Mouse (Mus musculus): ENCODE data around the gene Cpt1a. TPM values are rescaled to one million over a fixed set of nuclear protein-coding genes. Genes with fewer than 3 reads are reported as not detected.

Gene Cpt1a
- 72.1 TPM for polyA plus RNA-seq (2017; shearing (Covaris generic))

DNA sequence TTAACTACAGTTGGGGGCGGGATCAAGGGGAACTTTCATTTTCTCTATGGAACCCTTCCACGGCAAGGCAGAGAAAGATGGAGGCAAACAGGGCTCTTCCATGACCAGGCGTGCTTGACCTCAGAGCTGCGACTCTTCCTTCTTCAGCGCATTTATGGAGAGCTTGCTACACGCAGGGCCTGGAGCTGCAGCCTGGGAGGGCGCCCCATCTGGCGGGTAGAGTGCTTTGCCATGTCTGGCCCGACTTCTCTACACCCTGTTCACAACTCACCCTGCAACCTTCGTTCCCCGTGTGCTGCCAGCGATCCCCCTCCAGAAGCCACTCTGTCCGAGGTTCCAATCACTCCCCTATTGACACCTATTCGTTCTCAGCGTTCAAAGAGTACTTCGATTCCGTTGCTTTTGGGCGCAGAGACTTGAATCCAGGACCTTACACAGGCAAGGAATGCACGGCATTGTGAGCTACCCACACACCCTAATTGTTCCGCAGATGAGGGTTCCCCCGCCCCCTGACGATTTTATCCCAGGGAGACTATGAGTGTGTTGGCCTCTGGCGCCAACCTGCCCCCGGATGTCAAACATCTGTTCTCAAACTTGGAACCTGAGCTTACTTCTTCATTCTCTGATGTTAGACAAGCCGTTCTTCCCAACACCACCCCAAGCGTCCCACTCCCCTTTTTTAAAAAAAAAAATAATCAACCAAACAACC is at the start of gene Cpt1a:
Gene Cpt1a (plus strand): TSS at position 74 of the 709 bp plus-strand sequence.

DNA sequence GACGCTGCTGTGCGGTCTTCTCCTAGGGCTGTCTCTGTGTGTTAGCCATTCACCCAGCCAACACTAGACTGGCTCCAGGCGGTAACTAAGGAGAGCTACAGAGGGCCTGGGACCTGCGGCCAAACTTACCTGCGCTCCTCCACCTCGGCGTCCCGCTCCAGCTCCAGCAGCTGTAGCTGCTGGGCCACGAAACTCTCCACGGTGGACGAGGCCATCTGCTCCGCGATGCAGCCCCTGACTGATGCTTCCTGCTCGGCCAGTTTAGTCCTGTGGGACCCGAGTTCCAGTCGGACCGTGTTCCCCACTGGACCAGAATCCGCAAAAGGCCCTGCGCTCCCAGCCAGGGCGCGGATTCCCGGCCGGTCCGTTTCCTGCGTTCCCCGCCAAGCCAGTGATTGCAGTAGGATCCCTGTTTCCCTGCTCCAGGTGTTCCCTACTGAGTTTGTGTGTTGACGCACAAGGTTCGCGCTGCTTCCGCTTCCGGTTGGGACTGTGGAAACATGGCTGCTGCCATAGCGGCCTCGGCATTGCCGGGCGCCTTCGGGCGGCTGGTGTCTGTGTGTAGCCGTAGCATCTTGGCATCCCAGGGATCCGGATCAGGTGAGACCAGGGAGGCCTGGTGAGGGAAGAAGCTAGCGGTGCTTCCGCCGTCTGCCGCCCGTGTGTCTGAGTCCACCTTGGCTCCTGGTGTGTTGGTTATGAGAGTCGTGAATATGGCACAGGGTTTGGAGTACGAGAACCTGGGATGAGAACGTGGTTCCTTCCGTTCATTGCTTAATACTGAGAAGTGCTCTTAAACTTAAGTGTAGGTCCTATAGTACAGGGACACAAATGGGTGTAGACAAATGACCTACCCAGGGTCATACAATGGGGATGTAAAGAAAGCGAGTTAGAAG is 39.3 kb upstream of the Cpt1a start, which contains the start of the genes Mrpl21 and Ighmbp2:
Gene Mrpl21 (plus strand): TSS at position 330 of the 896 bp plus-strand sequence.
Gene Ighmbp2 (minus strand): TSS at position 446 of the 896 bp plus-strand sequence.

GRCm38 (mm10) chr19:3388629-3389057 is 66.5 kb downstream of the Cpt1a start, which contains the start of gene Tesmin:
Tesmin (plus strand) TSS chr19:3388857.

DNA sequence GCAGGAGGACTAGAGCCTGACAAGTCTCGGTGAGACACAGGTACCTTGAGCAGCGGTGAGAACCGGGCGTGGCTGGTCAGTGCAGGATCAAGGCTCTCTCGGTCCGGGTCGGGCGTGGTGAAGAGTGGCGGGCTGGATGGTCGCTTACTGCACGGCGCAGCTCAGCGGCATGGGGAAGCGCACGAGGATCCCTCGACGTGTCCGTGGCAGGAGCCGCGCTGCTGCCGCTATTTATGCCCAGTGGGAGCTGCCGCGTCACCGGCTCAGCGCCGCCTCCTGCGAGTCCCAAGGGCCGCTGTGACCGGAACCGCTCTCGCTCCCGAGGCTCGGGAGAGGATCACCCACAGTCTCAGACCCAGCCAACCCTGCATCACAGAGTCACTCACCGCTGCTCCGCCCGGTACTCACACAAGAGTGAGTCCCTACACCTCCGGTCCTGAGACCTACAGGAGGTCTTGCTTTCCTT is 92.2 kb downstream of the Cpt1a start, which contains the start of gene Gal:
Gene Gal (minus strand): TSS at position 277 of the 466 bp plus-strand sequence.

Other genes starting within 250 kb of the Cpt1a start
- 110 TPM for gene Mrpl21, start 39.4 kb upstream of the Cpt1a start, polyA plus RNA-seq (2017; shearing (Covaris generic))
- gene Ighmbp2, start 39.3 kb upstream of the Cpt1a start, polyA plus RNA-seq (2017; shearing (Covaris generic)): 19.2 TPM
- gene Tesmin, start 66.5 kb downstream of the Cpt1a start, polyA plus RNA-seq (2017; shearing (Covaris generic)): 0.14 TPM
- 6.6 TPM for gene Gal, start 92.2 kb downstream of the Cpt1a start, polyA plus RNA-seq (2017; shearing (Covaris generic))

Measured in CD4-positive, CD25-positive, alpha-beta regulatory T cell, adult 9 weeks (primary cell).